Mouse (Mus musculus): ENCODE measurements around the gene Ccdc137. TPM values are rescaled to one million over a fixed set of nuclear protein-coding genes. Genes with fewer than 3 reads are reported as not detected.

The Ccdc137 gene
- polyA plus RNA-seq, 1 experiment from 2014 or later, result 19.9 TPM

Other genes with a start within 250 kb of the Ccdc137 start
- 15.9 and 16.3 TPM in 2 replicates for gene Bahcc1, start 225.2 kb upstream of the Ccdc137 start, polyA plus RNA-seq (2014; fragmentation: Nextera tagmentation; extraction: Ambion mirVana)
- gene Actg1, start 109.6 kb upstream of the Ccdc137 start, polyA plus RNA-seq (2014; fragmentation: Nextera tagmentation; extraction: Ambion mirVana), result 4,053 and 4,080 TPM in 2 replicates
- gene Fscn2, start 96.6 kb upstream of the Ccdc137 start, polyA plus RNA-seq (2014; fragmentation: Nextera tagmentation; extraction: Ambion mirVana), result 1.6 and 2.2 TPM in 2 replicates
- gene Faap100, start 79.4 kb upstream of the Ccdc137 start, polyA plus RNA-seq (2014; fragmentation: Nextera tagmentation; extraction: Ambion mirVana), result 85.6 and 90.1 TPM in 2 replicates
- 37.4 and 39.3 TPM in 2 replicates for gene Nploc4, start 20.4 kb upstream of the Ccdc137 start, polyA plus RNA-seq (2014; fragmentation: Nextera tagmentation; extraction: Ambion mirVana)
- not detected in 2 replicates for gene Tspan10, start 15.5 kb upstream of the Ccdc137 start, polyA plus RNA-seq (2014; fragmentation: Nextera tagmentation; extraction: Ambion mirVana)
- 0.40 TPM in 2 replicates for gene Pde6g, start 4.6 kb upstream of the Ccdc137 start, polyA plus RNA-seq (2014; fragmentation: Nextera tagmentation; extraction: Ambion mirVana)
- gene Oxld1, start within 50 bp of the Ccdc137 start, polyA plus RNA-seq (2014; fragmentation: Nextera tagmentation; extraction: Ambion mirVana), result 11.4 and 12.4 TPM in 2 replicates
- gene Arl16, start 9.5 kb downstream of the Ccdc137 start, polyA plus RNA-seq (2014; fragmentation: Nextera tagmentation; extraction: Ambion mirVana), result 56.1 and 56.3 TPM in 2 replicates
- 131 and 132 TPM in 2 replicates for gene Mrpl12, start 26.5 kb downstream of the Ccdc137 start, polyA plus RNA-seq (2014; fragmentation: Nextera tagmentation; extraction: Ambion mirVana)
- gene Slc25a10, start 33.7 kb downstream of the Ccdc137 start, polyA plus RNA-seq (2014; fragmentation: Nextera tagmentation; extraction: Ambion mirVana), result 28.5 and 29.8 TPM in 2 replicates
- 0.27 and 0.32 TPM in 2 replicates for gene Gcgr, start 72.6 kb downstream of the Ccdc137 start, polyA plus RNA-seq (2014; fragmentation: Nextera tagmentation; extraction: Ambion mirVana)
- 248 and 261 TPM in 2 replicates for gene Mcrip1, start 91.6 kb downstream of the Ccdc137 start, polyA plus RNA-seq (2014; fragmentation: Nextera tagmentation; extraction: Ambion mirVana)
- 0.29 TPM in 1 of 2 replicates, not detected in the other for gene Ppp1r27, start 93.0 kb downstream of the Ccdc137 start, polyA plus RNA-seq (2014; fragmentation: Nextera tagmentation; extraction: Ambion mirVana)
- 295 and 326 TPM in 2 replicates for gene P4hb, start 115.1 kb downstream of the Ccdc137 start, polyA plus RNA-seq (2014; fragmentation: Nextera tagmentation; extraction: Ambion mirVana)
- gene Arhgdia, start 123.5 kb downstream of the Ccdc137 start, polyA plus RNA-seq (2014; fragmentation: Nextera tagmentation; extraction: Ambion mirVana), result 435 and 490 TPM in 2 replicates
- 237 and 252 TPM in 2 replicates for gene Alyref, start 140.2 kb downstream of the Ccdc137 start, polyA plus RNA-seq (2014; fragmentation: Nextera tagmentation; extraction: Ambion mirVana)
- 227 and 229 TPM in 2 replicates for gene Anapc11, start 140.3 kb downstream of the Ccdc137 start, polyA plus RNA-seq (2014; fragmentation: Nextera tagmentation; extraction: Ambion mirVana)
- 0.83 and 1.5 TPM in 2 replicates for gene Npb, start 150.4 kb downstream of the Ccdc137 start, polyA plus RNA-seq (2014; fragmentation: Nextera tagmentation; extraction: Ambion mirVana)
- 173 and 181 TPM in 2 replicates for gene Pcyt2, start 159.8 kb downstream of the Ccdc137 start, polyA plus RNA-seq (2014; fragmentation: Nextera tagmentation; extraction: Ambion mirVana)
- gene Sirt7, start 167.1 kb downstream of the Ccdc137 start, polyA plus RNA-seq (2014; fragmentation: Nextera tagmentation; extraction: Ambion mirVana), result 35.5 and 37.0 TPM in 2 replicates
- 35.4 and 37.8 TPM in 2 replicates for gene Mafg, start 175.5 kb downstream of the Ccdc137 start, polyA plus RNA-seq (2014; fragmentation: Nextera tagmentation; extraction: Ambion mirVana)
- 16.8 and 17.9 TPM in 2 replicates for gene Pycr1, start 185.7 kb downstream of the Ccdc137 start, polyA plus RNA-seq (2014; fragmentation: Nextera tagmentation; extraction: Ambion mirVana)
- 1.1 and 1.4 TPM in 2 replicates for gene Myadml2, start 190.0 kb downstream of the Ccdc137 start, polyA plus RNA-seq (2014; fragmentation: Nextera tagmentation; extraction: Ambion mirVana)
- gene Notum, start 203.1 kb downstream of the Ccdc137 start, polyA plus RNA-seq (2014; fragmentation: Nextera tagmentation; extraction: Ambion mirVana), result 2.2 and 3.5 TPM in 2 replicates
- 123 and 136 TPM in 2 replicates for gene Aspscr1, start 214.9 kb downstream of the Ccdc137 start, polyA plus RNA-seq (2014; fragmentation: Nextera tagmentation; extraction: Ambion mirVana)

Measured in hindbrain, embryonic 14.5 days (tissue).